ENCODE assay signal across 15 mouse cellular contexts in the genomic region with DNA sequence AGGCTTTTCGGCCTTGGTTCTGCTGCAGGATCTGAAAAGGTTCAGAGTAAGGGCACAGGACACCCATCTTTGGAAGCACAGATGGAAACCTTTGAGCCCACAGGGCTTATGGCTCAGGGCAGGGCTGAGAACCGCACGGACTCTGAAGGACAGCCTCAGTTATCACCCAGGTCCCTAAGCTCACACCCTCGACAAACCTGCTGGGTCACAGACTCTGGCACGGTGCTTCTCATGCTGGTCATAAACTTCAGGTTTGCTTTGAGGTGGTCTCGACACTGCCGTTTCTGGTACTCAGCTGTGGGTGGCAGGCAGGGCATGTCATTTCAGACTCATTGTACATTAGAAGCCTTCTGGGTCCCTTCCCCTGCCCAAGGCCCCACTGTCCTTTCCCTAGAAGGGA. TPM values are rescaled to one million over a fixed set of nuclear protein-coding genes. Genes with fewer than 3 reads are reported as not detected.
"Had no signal": no experiment of that assay in that cellular context is flagged by ENCODE, and none has a peak within 500 bp of the region (broad histone marks: within the 10 kb centered on the region; RNA-seq: fewer than 3 reads in every experiment).

No protein-coding gene starts in this region.

- H3K9ac ChIP-seq: limb, embryonic 13.5 days; lung, embryonic 15.5 days had no signal

- ATAC-seq: inflammation-experienced regulatory T-cells, adult 6 months; intestine, embryonic 16.5 days had no signal

- H3K9me3 ChIP-seq: limb, embryonic 10.5 days; limb, embryonic 13.5 days; lung, embryonic 15.5 days; megakaryocyte, embryonic 14.5 days; midbrain, embryonic 10.5 days had no signal

- H3K27me3 ChIP-seq: limb, embryonic 13.5 days; lung, embryonic 15.5 days; megakaryocyte, embryonic 14.5 days had no signal

- H3K4me2 ChIP-seq: limb, embryonic 13.5 days; lung, embryonic 15.5 days had no signal

- H3K4me3 ChIP-seq: layer of hippocampus, adult 2 months; limb, embryonic 10.5 days; limb, embryonic 13.5 days; lung, embryonic 15.5 days; megakaryocyte, embryonic 14.5 days; midbrain, embryonic 10.5 days had no signal

- H3K27ac ChIP-seq: layer of hippocampus, adult 2 months; limb, embryonic 10.5 days; limb, embryonic 13.5 days; lung, embryonic 15.5 days; midbrain, embryonic 10.5 days; stomach, postnatal 0 days had no signal

RNA-seq across cellular contexts. Expression of gene AC140267.1, which starts 25.5 kb away (rescaled TPM):
- total RNA-seq: liver, adult 2 months had no signal
- polyA plus RNA-seq: limb, embryonic 10.5 days; limb, embryonic 13.5 days; liver, adult 2 months; lung, embryonic 15.5 days; neural tube, embryonic 11.5 days; neural tube, embryonic 14.5 days; stomach, embryonic 14.5 days; stomach, postnatal 0 days; thymus, adult 2 months had no signal

RNA-seq across cellular contexts. Expression of gene Cacna1i, which starts 25.9 kb away (rescaled TPM):
- polyA plus RNA-seq: intestine, embryonic 16.5 days; kidney, embryonic 16.5 days; lung, embryonic 15.5 days; stomach, embryonic 14.5 days; stomach, postnatal 0 days had no signal
